Mouse (Mus musculus) layer of hippocampus, adult 2 months (tissue): ENCODE data around the gene Rab26. TPM values are rescaled to one million over a fixed set of nuclear protein-coding genes. Genes with fewer than 3 reads are reported as not detected.

Experiments
- DNase-seq, 2 experiments: peaks; one replicate each; pipeline ENCODE4 v3.0.0; 2022; ENCODE audit warnings: low spot score in 2 of 2
- H3K27ac ChIP-seq: fragments of 200-600 bp; 2 replicates; pipeline ENCODE4 v1.8.1; 2022
- H3K4me3 ChIP-seq: fragments of 200-600 bp; 2 replicates; pipeline ENCODE4 v1.8.1; 2022; ENCODE audit warnings: mild to moderate bottlenecking
- CTCF ChIP-seq: fragments of 200-600 bp; conservative IDR thresholded peaks from 2 replicates; pipeline ENCODE4 v1.8.1; 2022; ENCODE audit warnings: antibody characterized with exemption, mild to moderate bottlenecking, moderate library complexity
- total RNA-seq, 2 experiments: library from RNA; stranded (reverse); gene quantifications; 2 replicates each; pipeline ENCODE4 v1.2.3; 2021

Gene Rab26
- total RNA-seq, 2 experiments from 2014 or later = 78.2 to 82.2 TPM

GRCm38 (mm10) chr17:24527315-24527714 is 6.7 kb downstream of the Rab26 start:
- peak overlapping the region; percentile 91 for H3K27ac ChIP-seq
- H3K4me3 ChIP-seq = peak overlapping the region; percentile 95
- DNase-seq = no peak
- TF ChIP-seq CTCF = no peak

- no peak for DNase-seq
- Histone ChIP-seq H3K4me3 (no peak overlapping the region), H3K27ac (no peak overlapping the region)
- no peak for TF ChIP-seq CTCF
Observed at GRCm38 (mm10) chr17:24524734-24525133, 9.3 kb downstream of the Rab26 start.

DNA sequence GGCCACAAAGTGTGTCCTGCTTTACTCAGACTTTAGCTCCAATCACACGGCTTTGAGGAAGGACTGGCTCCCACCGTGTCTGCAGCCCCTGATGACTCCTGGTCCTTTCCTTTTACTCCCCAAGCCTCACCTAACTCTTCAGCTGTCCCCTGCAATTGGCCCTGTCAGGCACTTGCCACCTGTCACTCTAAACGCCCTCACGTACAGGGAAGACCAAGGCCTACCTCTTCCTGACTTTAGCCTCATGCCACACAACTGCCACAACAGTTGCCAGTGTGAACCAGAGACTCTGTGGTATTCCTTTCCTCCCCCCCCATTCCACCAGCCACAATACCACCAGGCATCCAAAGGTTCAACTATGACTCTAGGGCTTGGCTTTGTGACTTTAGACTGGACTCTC is 13.6 kb downstream of the Rab26 start:
- DNase-seq = no peak
- no peak overlapping the region for H3K4me3 ChIP-seq
- H3K27ac ChIP-seq = no peak overlapping the region
- no peak for TF ChIP-seq CTCF

DNA sequence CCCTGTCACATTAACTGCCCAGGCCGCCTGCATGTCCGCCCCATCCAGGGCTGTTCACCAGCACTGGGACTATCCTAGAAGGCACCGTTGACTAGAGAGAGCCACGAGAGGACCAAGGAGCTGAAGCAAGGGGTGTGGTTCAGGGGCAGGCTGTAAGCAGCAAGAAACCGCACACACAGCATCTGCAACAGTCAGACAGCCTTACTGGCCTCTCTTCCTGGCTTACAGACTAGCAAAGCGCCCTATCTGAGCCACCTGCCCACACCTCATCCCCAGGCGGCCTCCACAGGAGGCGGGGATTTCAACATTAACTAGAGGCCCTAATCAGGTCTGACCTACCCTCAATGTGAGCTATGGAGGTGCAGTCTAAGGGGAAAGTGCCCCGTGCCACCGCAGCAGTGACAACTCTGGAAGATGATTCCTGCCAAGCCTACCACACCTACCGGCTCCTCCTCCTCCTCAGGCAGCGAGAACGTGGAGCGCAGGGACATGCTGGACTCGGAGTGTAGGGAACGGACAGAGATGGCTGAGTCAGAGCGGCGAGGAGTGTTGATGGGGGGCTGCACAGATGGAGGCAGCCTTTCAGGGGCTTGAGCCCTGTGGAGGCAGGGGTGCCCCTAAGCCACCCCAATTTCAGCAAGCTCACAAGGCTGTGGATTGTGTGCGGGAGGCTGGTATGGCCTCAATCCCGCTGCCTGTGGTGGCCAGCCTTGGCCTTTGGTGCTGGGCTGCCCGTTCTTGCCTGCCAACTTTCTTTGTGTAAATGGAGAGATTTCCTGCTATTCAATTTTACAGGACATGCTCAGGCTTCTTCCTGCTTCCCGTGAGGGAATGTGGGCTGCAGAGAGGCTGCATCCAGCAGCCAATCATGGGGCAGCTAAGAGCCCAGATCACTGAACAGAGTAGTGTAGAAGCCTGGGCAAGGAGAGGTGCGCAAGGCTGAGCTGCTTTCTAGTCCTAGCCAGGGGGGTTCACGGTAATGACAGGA is 19.4 kb downstream of the Rab26 start:
- TF ChIP-seq CTCF = no peak
- no peak for DNase-seq
- Histone ChIP-seq H3K4me3 (no peak overlapping the region), H3K27ac (peak overlapping the region; percentile 76)

DNA sequence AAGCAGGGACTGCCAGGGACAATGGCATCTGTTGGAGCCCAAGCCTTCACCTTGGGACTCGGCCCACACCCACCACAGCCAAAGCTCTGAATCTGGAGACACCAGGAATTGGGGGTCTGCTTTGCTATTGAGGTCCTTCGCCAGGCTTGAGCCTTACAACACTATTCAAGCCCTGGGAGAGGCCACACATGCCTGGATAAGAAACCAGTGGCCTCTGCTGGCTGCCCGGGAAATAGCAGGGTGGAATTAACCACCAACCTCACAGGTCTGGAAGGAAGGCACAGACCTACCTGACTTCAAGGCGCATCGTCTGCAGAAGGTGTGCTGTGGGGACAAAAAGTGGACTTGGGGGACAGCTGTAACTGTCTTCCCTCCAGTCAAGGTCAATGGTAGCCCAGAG is 20.4 kb downstream of the Rab26 start:
- Histone ChIP-seq H3K27ac (peak overlapping the region; percentile 63), H3K4me3 (no peak overlapping the region)
- DNase-seq = peak; percentile 61 to 70
- peak; percentile 90 for TF ChIP-seq CTCF

DNA sequence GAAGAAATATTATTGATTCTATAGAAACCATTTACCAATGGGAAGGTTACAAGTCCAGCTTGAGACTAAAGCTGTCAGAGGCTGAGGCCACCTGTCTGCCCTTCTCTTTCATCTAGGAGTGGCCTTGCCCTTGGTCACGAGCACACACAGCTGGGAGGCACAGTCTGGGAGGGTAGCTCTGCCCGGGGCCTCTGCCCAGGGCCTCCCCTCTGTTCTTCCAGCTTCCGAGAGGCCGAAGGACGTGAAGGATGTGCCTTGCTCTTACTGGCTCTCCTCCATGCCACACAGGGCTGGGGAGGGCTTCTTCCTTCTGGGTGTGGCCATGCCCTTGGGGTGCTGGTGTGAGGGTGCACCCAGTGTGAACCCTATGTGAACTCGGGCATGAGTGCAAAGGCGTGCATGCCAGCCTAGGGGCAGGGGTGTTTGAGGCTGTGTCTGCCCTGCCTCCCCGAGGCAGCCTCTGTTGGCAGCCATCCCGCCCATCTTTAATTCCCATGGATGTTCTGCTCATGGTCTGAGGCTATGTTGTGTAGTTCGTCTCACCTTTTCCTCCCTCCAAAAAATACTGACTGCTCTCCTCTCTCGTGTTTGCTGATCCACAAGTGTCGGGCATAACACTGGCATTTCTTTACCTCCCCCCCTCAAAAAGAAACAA is 26.1 kb downstream of the Rab26 start:
- TF ChIP-seq CTCF = no peak
- DNase-seq = no peak
- Histone ChIP-seq H3K4me3 (no peak overlapping the region), H3K27ac (peak overlapping the region; percentile 85)

- H3K4me3 ChIP-seq = peak overlapping the region; percentile 36; the same call in 1 of the 2 replicates
- peak overlapping the region; percentile 85 for H3K27ac ChIP-seq
- DNase-seq = no peak
- TF ChIP-seq CTCF = no peak
Observed at GRCm38 (mm10) chr17:24507129-24507664, 26.8 kb downstream of the Rab26 start.

GRCm38 (mm10) chr17:24506332-24507070 is 27.5 kb downstream of the Rab26 start:
- TF ChIP-seq CTCF = peak; percentile 54
- peak; percentile 38 to 53 for DNase-seq
- Histone ChIP-seq H3K27ac (peak overlapping the region; percentile 85), H3K4me3 (peak overlapping the region; percentile 36)

- Histone ChIP-seq H3K27ac (peak overlapping the region; percentile 85), H3K4me3 (no peak overlapping the region)
- no peak for DNase-seq
- TF ChIP-seq CTCF = no peak
Observed at GRCm38 (mm10) chr17:24505286-24505955, 28.6 kb downstream of the Rab26 start.

GRCm38 (mm10) chr17:24504085-24504484 is 29.9 kb downstream of the Rab26 start:
- TF ChIP-seq CTCF = no peak
- no peak for DNase-seq
- Histone ChIP-seq H3K4me3 (no peak overlapping the region), H3K27ac (peak overlapping the region; percentile 85; the same call in 1 of the 2 replicates)

GRCm38 (mm10) chr17:24502208-24502607 is 31.8 kb downstream of the Rab26 start:
- H3K4me3 ChIP-seq = no peak overlapping the region

GRCm38 (mm10) chr17:24496026-24496425 is 38.0 kb downstream of the Rab26 start:
- peak overlapping the region; percentile 89 for H3K27ac ChIP-seq
- DNase-seq = no peak
- H3K4me3 ChIP-seq = no peak overlapping the region
- no peak for TF ChIP-seq CTCF

More at GRCm38 (mm10) chr17:24502208-24502607, 31.8 kb downstream of the Rab26 start:
- H3K27ac ChIP-seq = no peak overlapping the region
- TF ChIP-seq CTCF = peak; percentile 53
- DNase-seq = no peak
